Mouse (Mus musculus) megakaryocyte, embryonic 14.5 days (primary cell): Measurements from ENCODE around the gene Tenm4. TPM values are rescaled to one million over a fixed set of nuclear protein-coding genes. Genes with fewer than 3 reads are reported as not detected.
A peak's percentile ranks its signal among the peaks of the same experiment; 100 is the strongest.

ENCODE experiments used
- H3K27me3 ChIP-seq: replicated peaks from 2 replicates; pipeline ENCODE3; 2012; ENCODE audit warnings: inconsistent platforms
- H3K36me3 ChIP-seq: replicated peaks from 2 replicates; pipeline ENCODE3; 2012; ENCODE audit warnings: low read length, inconsistent platforms, mixed read lengths
- H3K4me1 ChIP-seq: 2 replicates; pipeline ENCODE4 v1.6.1; 2012; ENCODE audit warnings: inconsistent platforms
- H3K4me3 ChIP-seq: replicated peaks from 2 replicates; pipeline ENCODE3; 2012; ENCODE audit warnings: moderate library complexity, mild to moderate bottlenecking, inconsistent platforms
- H3K9me3 ChIP-seq: 2 replicates; pipeline ENCODE4 v1.6.1; 2012; ENCODE audit warnings: inconsistent platforms
- FLI1 ChIP-seq: IDR thresholded peaks from 2 replicates; pipeline ENCODE4 v1.6.1; 2012; ENCODE audit warnings: low read length, inconsistent platforms, mixed read lengths
- GATA1 ChIP-seq: IDR thresholded peaks from 3 replicates; pipeline ENCODE4 v1.6.1; 2012; ENCODE audit warnings: mixed read lengths, low read length, inconsistent platforms, borderline replicate concordance
- polyA plus RNA-seq: library from polyadenylated mRNA; stranded (reverse); fragments of >175 nt; gene quantifications from 2 replicates; pipeline ENCODE4 v1.2.3, GENCODE M21; 2012; ENCODE audit warnings: low replicate concordance; ENCODE audit not compliant: insufficient read depth

Tenm4 gene
- polyA plus RNA-seq, 1 experiment = not detected

DNA sequence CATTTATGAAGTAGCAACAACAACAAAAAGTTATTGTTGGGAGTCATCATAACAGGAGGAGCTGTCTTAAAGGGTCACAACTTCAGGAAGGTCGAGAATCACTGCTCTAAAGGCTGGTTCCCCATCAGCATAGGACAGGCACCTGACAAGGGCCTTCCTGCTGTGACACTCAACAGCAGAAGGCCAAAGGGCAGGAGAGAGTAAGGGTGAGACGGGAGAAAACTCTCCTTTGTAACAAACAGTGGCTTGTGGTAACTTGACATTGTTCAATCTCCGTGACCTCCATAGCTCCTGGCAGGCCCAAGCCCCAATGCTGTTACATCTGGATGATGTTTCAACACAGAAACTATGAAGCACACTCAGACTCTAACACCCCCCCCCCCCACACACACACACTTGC, 101.0 kb downstream of the Tenm4 start:
- Histone ChIP-seq H3K27me3 (no peaks in the 10 kb centered on the region), H3K9me3 (peaks cover 22% of the 10 kb centered on the region), H3K36me3 (no peaks in the 10 kb centered on the region), H3K4me3 (no peak overlapping the region), H3K4me1 (no peaks in the 10 kb centered on the region)
- TF ChIP-seq FLI1 (no peak), GATA1 (no peak)

DNA sequence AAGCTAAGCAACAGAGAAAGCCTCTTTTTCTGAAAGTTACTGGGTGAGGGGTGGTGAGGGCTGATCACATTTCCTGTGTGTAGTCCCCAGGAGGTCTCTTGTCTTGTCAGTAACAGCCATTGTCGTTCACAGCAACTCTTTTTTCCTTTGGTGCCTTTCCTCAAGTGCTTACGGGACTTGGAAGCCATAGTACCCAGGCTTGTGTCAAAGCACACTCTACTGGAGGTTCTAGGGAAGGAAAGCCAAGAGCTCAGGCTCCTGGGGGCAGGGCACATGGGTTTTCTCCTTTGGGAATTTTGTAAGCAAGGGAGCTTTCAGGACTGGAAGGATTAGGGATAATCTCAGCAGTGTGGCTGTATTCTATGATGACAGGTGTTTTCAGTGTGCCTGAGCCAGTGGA, 103.4 kb downstream of the Tenm4 start:
- no peaks in the 10 kb centered on the region for H3K27me3 ChIP-seq
- peaks cover 27% of the 10 kb centered on the region for H3K9me3 ChIP-seq
- H3K4me1 ChIP-seq = no peaks in the 10 kb centered on the region
- no peak for TF ChIP-seq GATA1
- TF ChIP-seq FLI1 = no peak
- H3K36me3 ChIP-seq = no peaks in the 10 kb centered on the region
- H3K4me3 ChIP-seq = no peak overlapping the region

DNA sequence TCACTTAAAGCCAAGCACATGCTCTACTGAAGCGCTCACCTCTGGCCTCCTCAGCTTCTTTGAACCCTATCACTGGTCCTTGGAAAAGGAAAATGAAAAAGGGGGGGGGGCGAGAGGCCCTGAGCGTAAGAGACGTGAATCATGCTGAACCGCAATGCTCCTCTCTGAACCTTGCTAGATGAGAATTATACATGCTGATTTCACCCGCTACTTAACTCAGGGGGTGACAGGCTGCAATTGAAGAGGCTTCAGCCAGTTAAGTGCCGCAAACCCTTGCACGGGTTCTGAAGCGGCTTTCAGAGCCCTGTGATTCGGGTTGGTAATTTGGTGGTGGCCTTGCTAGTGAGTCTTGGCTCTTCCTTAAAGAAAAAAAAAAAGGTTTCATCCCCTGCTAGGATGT, 106.5 kb downstream of the Tenm4 start:
- no peak overlapping the region for H3K4me3 ChIP-seq
- H3K36me3 ChIP-seq = no peaks in the 10 kb centered on the region
- TF ChIP-seq GATA1 (no peak), FLI1 (no peak)
- no peaks in the 10 kb centered on the region for H3K27me3 ChIP-seq
- no peaks in the 10 kb centered on the region for H3K4me1 ChIP-seq
- H3K9me3 ChIP-seq = peaks cover 23% of the 10 kb centered on the region

DNA sequence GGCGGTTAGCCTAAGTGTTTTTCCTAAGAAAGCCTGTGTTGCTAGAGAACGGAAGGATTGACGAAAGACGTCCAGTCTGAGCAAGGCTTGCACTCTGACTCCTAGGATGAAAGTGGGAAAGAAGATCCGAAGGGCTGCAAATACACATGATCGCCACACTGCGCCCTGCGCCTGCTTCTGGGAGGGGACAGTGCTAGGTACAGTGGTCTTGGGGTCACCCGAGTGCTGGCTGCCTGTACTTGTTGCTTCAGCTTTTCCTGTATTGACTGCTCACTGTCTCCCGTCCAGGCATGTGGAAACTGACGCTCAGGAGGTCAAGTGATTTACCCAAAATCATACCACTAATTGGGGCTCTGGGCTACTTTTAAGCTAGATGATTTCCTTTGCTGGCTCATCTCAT, 107.3 kb downstream of the Tenm4 start:
- no peak for TF ChIP-seq FLI1
- no peak for TF ChIP-seq GATA1
- H3K4me3 ChIP-seq = no peak overlapping the region
- peaks cover 23% of the 10 kb centered on the region for H3K9me3 ChIP-seq
- no peaks in the 10 kb centered on the region for H3K27me3 ChIP-seq
- H3K36me3 ChIP-seq = no peaks in the 10 kb centered on the region
- H3K4me1 ChIP-seq = no peaks in the 10 kb centered on the region

DNA sequence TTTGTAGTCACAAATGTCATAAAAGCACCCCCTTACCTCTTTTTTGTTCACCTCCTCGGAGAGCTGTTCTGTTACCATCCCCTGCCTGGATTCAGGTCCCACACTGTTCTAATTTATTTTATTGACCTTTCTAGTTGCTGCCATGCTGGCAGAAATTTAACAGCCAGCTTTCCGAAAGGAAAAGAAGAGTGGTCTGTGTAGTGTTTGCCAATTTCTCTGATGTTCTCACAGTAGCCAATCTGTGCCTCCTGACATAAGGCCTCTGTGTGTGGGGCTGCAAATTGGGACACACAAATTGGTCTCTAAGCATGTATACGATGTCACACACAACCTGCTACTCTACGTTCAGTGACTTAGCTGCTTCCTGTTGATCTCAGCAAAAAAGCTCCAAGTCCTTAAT, 109.7 kb downstream of the Tenm4 start:
- TF ChIP-seq GATA1 (no peak), FLI1 (no peak)
- Histone ChIP-seq H3K27me3 (no peaks in the 10 kb centered on the region), H3K4me3 (no peak overlapping the region), H3K4me1 (no peaks in the 10 kb centered on the region), H3K9me3 (peaks cover 9% of the 10 kb centered on the region), H3K36me3 (no peaks in the 10 kb centered on the region)

DNA sequence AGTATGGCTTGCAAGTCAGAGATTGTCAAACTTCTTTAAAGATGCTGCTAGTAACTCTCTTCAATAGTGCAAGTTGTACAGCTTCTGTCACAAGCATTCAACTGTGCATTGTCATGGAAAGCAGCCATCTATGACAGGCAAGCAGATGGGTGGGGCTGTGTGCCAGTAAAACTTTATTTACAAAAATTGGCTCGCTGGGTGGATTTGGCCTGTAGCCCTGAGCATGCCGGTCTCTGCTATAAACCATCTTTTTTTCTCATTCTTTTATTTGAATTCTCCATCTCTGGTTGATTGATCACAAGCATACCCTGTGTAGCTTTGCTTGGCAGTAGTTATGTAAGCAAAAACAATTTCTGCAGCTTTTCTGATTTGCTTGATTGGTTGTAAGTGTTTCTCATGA, 119.5 kb downstream of the Tenm4 start:
- no peaks in the 10 kb centered on the region for H3K36me3 ChIP-seq
- H3K4me1 ChIP-seq = no peaks in the 10 kb centered on the region
- H3K27me3 ChIP-seq = no peaks in the 10 kb centered on the region
- H3K4me3 ChIP-seq = no peak overlapping the region
- peaks cover 18% of the 10 kb centered on the region; the same call in 1 of the 2 replicates for H3K9me3 ChIP-seq
- TF ChIP-seq FLI1 (no peak), GATA1 (no peak)

DNA sequence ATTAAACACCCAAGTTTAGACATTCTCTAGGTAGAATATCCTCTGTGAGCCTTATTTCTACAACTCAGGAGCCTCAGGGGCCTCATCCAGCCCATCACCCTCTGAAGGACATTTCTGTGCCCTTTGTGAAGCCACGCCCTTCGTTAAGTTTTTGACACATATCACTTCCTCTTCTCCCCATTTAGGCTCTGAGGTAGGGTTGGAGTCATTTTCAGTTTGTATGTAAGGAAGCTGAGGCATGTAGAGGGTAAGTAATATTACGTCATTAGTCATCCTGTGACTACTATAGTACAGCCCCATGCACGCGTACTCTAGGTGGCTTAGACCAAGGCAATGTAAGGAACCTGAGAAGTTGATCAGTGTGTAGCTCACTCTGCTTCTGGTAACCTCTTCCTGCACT, 124.9 kb downstream of the Tenm4 start:
- H3K9me3 ChIP-seq = peaks cover 26% of the 10 kb centered on the region
- H3K4me1 ChIP-seq = no peaks in the 10 kb centered on the region
- no peaks in the 10 kb centered on the region for H3K36me3 ChIP-seq
- H3K27me3 ChIP-seq = no peaks in the 10 kb centered on the region
- H3K4me3 ChIP-seq = no peak overlapping the region
- TF ChIP-seq FLI1 = no peak

DNA sequence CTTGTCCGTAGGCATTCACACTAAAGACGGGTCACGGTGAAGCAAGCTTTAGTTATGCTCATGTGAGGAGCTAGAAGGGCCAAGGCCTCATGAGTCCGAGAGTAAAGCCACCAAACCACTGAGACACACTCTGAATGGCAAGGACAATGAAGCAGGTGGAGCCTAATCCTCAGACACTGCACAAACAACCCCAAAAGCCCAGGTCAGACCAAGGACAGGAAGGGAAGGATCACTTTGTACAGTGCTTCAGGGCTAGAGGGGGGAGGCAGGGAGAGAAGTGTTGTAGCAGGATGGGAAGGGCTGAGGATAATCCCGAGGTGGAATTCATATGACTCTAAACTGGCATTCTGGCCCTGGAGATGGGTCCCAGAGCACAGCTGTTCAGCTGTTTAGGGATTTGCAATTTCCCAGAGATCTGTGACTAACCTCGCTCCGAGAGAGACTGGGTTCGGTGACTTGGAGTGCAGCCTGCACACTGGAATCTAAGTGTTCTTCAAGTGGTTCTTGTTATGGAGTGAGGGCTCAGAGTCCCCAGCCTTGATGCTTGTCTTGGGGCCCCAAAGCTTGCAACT, 129.9 kb downstream of the Tenm4 start:
- Histone ChIP-seq H3K9me3 (peaks cover 22% of the 10 kb centered on the region), H3K27me3 (no peaks in the 10 kb centered on the region), H3K4me3 (no peak overlapping the region), H3K4me1 (no peaks in the 10 kb centered on the region), H3K36me3 (no peaks in the 10 kb centered on the region)
- TF ChIP-seq GATA1 (no peak), FLI1 (no peak)

DNA sequence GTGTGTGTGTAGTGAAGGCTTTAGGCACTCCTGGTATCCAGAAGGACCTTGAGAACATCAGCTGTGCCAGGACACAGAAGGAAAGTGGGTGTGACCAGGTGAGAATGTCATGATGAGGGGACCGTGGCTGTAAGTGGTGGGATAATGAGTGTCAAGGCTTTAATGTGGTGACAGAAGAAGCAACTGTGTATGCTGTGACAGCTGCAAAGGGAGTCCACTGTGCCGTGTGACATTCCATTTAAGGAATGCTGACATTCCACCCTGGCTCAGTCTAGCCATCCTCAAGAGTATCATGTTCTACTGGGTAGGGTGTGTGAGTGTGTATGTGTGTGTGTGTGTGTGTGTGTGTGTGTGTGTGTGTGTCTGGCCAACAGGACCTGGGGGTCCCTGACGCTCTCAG, 130.8 kb downstream of the Tenm4 start:
- TF ChIP-seq FLI1 = no peak
- TF ChIP-seq GATA1 = no peak
- H3K4me1 ChIP-seq = no peaks in the 10 kb centered on the region
- H3K36me3 ChIP-seq = no peaks in the 10 kb centered on the region
- no peaks in the 10 kb centered on the region for H3K27me3 ChIP-seq
- H3K4me3 ChIP-seq = peak overlapping the region; percentile 4
- H3K9me3 ChIP-seq = peaks cover 22% of the 10 kb centered on the region

DNA sequence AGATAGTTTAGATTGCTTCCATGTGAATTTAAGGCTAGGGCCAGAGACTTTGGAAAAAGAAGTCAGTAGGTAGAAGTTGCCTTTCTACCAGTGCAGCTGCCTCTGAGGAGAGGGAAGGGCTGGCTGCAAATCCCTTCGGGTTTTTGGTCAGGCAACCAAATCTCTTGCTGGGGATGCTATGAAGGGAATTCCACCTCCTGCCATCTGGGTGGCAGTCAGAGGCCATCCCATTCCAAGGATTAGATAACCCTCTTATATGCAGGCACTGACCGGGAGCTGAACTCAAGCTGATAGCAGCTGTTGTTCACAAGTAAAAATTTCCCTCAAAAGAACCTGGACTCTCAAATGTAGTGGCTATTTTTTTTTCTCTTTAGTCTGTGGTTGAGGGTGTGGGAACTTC, 132.9 kb downstream of the Tenm4 start:
- no peak for TF ChIP-seq FLI1
- no peak for TF ChIP-seq GATA1
- Histone ChIP-seq H3K9me3 (peaks cover 14% of the 10 kb centered on the region), H3K4me3 (no peak overlapping the region), H3K36me3 (no peaks in the 10 kb centered on the region), H3K27me3 (no peaks in the 10 kb centered on the region), H3K4me1 (no peaks in the 10 kb centered on the region)

DNA sequence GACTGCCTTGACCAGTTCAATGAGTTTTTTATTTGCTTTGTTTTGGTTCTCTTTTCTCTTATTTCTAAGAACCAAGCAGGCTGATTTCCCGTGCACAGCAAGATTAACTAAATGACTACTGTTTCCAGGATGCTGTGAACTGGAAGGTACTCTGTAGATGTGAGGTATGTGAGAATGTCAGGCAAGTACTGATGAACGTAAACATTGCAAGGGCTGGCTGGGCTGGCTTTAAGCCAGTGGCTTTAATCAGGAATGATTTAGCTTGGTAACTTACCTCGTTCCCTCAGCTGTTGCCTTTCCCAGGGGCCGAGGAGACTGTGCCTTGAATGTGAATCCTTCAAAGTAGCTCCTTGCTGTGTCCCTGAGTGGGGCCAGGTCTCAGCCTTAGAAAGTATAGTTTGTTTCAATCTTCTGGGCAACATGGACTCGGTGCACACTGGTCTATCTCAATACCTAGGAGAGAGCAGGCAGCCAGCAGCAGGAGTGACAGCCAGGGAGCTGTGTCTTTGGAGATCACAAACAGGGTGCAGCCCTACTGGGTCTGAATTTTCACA, 134.4 kb downstream of the Tenm4 start:
- H3K36me3 ChIP-seq = no peaks in the 10 kb centered on the region

More for the DNA sequence above, 134.4 kb downstream of the Tenm4 start:
- H3K9me3 ChIP-seq = peaks cover 12% of the 10 kb centered on the region
- no peaks in the 10 kb centered on the region for H3K4me1 ChIP-seq
- no peaks in the 10 kb centered on the region for H3K27me3 ChIP-seq
- TF ChIP-seq FLI1 (no peak), GATA1 (no peak)
- no peak overlapping the region for H3K4me3 ChIP-seq
